Mouse (Mus musculus): ENCODE data around the gene Nckipsd.

DNA sequence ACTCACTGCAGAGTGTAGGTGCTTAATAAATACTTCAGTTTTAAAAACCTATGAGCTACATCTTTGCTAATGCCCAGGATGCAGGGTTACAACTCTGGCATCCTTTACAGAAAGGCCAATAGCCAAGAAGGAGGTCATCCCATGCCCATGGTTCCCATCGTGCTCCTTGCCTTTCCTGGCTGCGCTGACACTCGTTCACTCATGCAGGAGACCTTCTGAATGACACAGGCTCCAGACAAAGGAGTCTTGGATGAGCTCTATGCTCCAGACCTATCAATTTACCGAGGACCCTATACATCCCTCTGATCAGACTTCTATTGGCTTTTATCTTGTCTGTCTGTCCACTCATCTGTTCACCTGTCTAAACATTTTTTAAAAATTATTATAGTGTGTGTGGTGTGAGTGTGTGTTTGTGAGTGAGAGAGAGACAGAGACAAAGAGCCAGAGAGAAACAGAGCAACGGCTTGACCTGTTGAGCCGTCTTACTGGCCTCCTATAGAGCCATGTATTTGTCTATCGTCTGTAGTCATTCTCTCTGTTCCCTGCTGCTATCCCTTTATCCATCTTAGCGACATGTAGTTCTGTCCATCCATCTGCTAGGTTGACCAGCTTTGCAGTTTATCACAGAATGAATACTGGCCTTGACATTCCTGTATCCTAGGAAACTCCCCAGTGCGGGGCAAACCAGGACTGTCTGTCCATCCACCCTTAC lies 25.2 kb upstream of the Nckipsd start:
- TF ChIP-seq TCF12 (IDR thresholded peaks at IDR 0.05; ENCODE audit: insufficient read depth, poor library complexity, severe bottlenecking), result no peak
- no peak for TF ChIP-seq POLR2A (IDR thresholded peaks at IDR 0.05; ENCODE audit: insufficient read length, low read depth)
- no peak for TF ChIP-seq E2F4 (IDR thresholded peaks at IDR 0.05; ENCODE audit: insufficient read depth)
- TF ChIP-seq MYOD1 (IDR thresholded peaks at IDR 0.05; ENCODE audit: control insufficient read depth in 1 of 3, insufficient read length in 2 of 3, low read depth in 2 of 3), result no peak
- no peak for TF ChIP-seq CEBPB (IDR thresholded peaks at IDR 0.05; ENCODE audit: insufficient read depth, poor library complexity, severe bottlenecking)
- no peak for TF ChIP-seq SRF (IDR thresholded peaks at IDR 0.05; ENCODE audit: control insufficient read depth, insufficient read length, low read depth)
- no peak for TF ChIP-seq MAX (IDR thresholded peaks at IDR 0.05; ENCODE audit: low read depth)
